In the genomic region with DNA sequence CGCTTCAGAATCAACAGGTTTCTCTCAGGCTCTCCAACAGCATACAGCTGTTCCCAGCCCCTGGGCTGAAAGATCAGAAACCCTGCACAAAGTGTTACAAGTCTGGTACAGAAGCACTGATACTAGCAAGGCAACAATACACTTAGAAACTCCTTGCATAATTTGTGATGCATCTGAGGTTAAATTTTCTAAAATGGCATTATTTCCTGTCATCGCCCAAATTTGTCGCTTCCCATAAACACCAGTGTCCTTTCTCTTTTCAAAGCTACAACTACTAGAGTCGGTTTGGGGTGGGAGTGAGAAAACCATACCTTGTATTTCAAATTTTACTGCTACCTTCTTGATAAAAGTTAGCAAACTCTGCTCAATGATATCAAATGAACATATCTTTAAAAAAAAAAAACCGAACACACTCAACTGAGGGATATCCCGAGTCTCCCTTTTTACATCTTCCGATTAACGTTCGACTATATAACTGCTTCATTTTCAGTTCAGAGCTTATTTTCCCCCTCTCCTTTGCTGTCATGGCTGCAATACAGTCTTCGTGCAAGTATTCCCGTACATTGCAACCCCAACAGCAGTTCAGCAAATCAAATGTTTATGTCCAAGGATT, we compare ENCODE assay signal across 8 mouse cellular contexts. TPM values are rescaled to one million over a fixed set of nuclear protein-coding genes. Genes with fewer than 3 reads are reported as not detected.
DNase-seq lines count a peak whose midpoint lies in the region; ATAC-seq lines count a peak whose summit lies in the region.

No protein-coding gene starts in this region.

- peaks cover 4% of the 10 kb centered on the region for H3K4me1 ChIP-seq in lung, embryonic 16.5 days (replicated peaks; ENCODE audit: control insufficient read depth, insufficient read depth, low read length)
- H3K4me1 ChIP-seq in embryonic facial prominence, embryonic 13.5 days = peaks cover 16% of the 10 kb centered on the region
- no peaks in the 10 kb centered on the region for H3K4me1 ChIP-seq in limb, embryonic 11.5 days (ENCODE audit: control insufficient read depth, insufficient read depth, low read length)
- H3K4me1 ChIP-seq in stomach, embryonic 15.5 days = peaks cover 7% of the 10 kb centered on the region; the same call in 1 of the 2 replicates

- H3K4me3 ChIP-seq in lung, embryonic 16.5 days (ENCODE audit: low read length) = peak overlapping the region; percentile 97
- peak overlapping the region; percentile 95 for H3K4me3 ChIP-seq in embryonic facial prominence, embryonic 13.5 days
- H3K4me3 ChIP-seq in limb, embryonic 11.5 days (ENCODE audit: low read depth, low read length) = peak overlapping the region; percentile 87
- peak overlapping the region; percentile 93 for H3K4me3 ChIP-seq in stomach, embryonic 15.5 days (replicated peaks)

- peak overlapping the region; percentile 67 for H3K4me2 ChIP-seq in lung, embryonic 16.5 days (ENCODE audit: low read depth, low read length)
- peak overlapping the region; percentile 82 for H3K4me2 ChIP-seq in embryonic facial prominence, embryonic 13.5 days
- H3K4me2 ChIP-seq in limb, embryonic 11.5 days (ENCODE audit: low read depth, severe bottlenecking) = peak overlapping the region; percentile 51
- H3K4me2 ChIP-seq in stomach, embryonic 15.5 days = peak overlapping the region; percentile 49

- H3K9ac ChIP-seq in lung, embryonic 16.5 days (ENCODE audit: low read length) = peak overlapping the region; percentile 99
- peak overlapping the region; percentile 98 for H3K9ac ChIP-seq in embryonic facial prominence, embryonic 13.5 days
- peak overlapping the region; percentile 99 for H3K9ac ChIP-seq in limb, embryonic 11.5 days (ENCODE audit: low read length)
- peak overlapping the region; percentile 99 for H3K9ac ChIP-seq in stomach, embryonic 15.5 days

- peaks cover 25% of the 10 kb centered on the region for H3K36me3 ChIP-seq in lung, embryonic 16.5 days (ENCODE audit: control insufficient read depth, insufficient read depth, low read length)
- H3K36me3 ChIP-seq in embryonic facial prominence, embryonic 13.5 days = peaks cover 40% of the 10 kb centered on the region
- peaks cover 12% of the 10 kb centered on the region; the same call in 1 of the 2 replicates for H3K36me3 ChIP-seq in limb, embryonic 11.5 days (ENCODE audit: control insufficient read depth, insufficient read depth, low read length)
- H3K36me3 ChIP-seq in stomach, embryonic 15.5 days = peaks cover 16% of the 10 kb centered on the region; the same call in 1 of the 2 replicates

- no peaks in the 10 kb centered on the region for H3K9me3 ChIP-seq in lung, embryonic 16.5 days (ENCODE audit: control insufficient read depth, low read length)
- no peaks in the 10 kb centered on the region for H3K9me3 ChIP-seq in embryonic facial prominence, embryonic 13.5 days
- no peaks in the 10 kb centered on the region for H3K9me3 ChIP-seq in limb, embryonic 11.5 days (ENCODE audit: control insufficient read depth, low read length)
- H3K9me3 ChIP-seq in stomach, embryonic 15.5 days = no peaks in the 10 kb centered on the region

- peak overlapping the region; percentile 100 for H3K27ac ChIP-seq in lung, embryonic 16.5 days (ENCODE audit: low read length)
- peak overlapping the region; percentile 100 for H3K27ac ChIP-seq in embryonic facial prominence, embryonic 13.5 days
- no peak overlapping the region for H3K27ac ChIP-seq in limb, embryonic 11.5 days (replicated peaks; ENCODE audit: low read depth, low read length)
- peak overlapping the region; percentile 100 for H3K27ac ChIP-seq in stomach, embryonic 15.5 days

- WGBS in lung, embryonic 16.5 days = 2% methylated on average over 11 of the region's 11 CpGs
- WGBS in embryonic facial prominence, embryonic 13.5 days = 5% methylated on average over 11 of the region's 11 CpGs
- WGBS in limb, embryonic 11.5 days = 6% methylated on average over 11 of the region's 11 CpGs
- 3% methylated on average over 11 of the region's 11 CpGs for WGBS in stomach, embryonic 15.5 days

- no peaks in the 10 kb centered on the region for H3K27me3 ChIP-seq in lung, embryonic 16.5 days (ENCODE audit: control insufficient read depth, insufficient read depth, low read depth, low read length)
- H3K27me3 ChIP-seq in embryonic facial prominence, embryonic 13.5 days = no peaks in the 10 kb centered on the region
- no peaks in the 10 kb centered on the region for H3K27me3 ChIP-seq in limb, embryonic 11.5 days (ENCODE audit: control insufficient read depth, insufficient read depth, low read length)
- H3K27me3 ChIP-seq in stomach, embryonic 15.5 days (replicated peaks) = no peaks in the 10 kb centered on the region

- no peak for DNase-seq in lung, postnatal 36 days
- no peak for DNase-seq in limb, embryonic 11.5 days (ENCODE audit: low spot score)
- no peak for DNase-seq in frontal cortex, postnatal 10 days (ENCODE audit: low spot score in 2 of 2)
- no peak for DNase-seq in spleen, postnatal 14 days (ENCODE audit: low spot score in 2 of 2)
- no peak for DNase-seq in frontal cortex, postnatal 36 days (ENCODE audit: low spot score in 2 of 2)

- ATAC-seq in lung, embryonic 16.5 days (ENCODE audit: low read depth) = no peak
- no peak for ATAC-seq in embryonic facial prominence, embryonic 13.5 days (ENCODE audit: insufficient number of reproducible peaks, insufficient read depth, low FRiP score, low TSS enrichment, low read depth)
- no peak for ATAC-seq in limb, embryonic 11.5 days (ENCODE audit: insufficient number of reproducible peaks, low FRiP score, low TSS enrichment, low read depth)
- no peak for ATAC-seq in stomach, embryonic 15.5 days (ENCODE audit: insufficient read depth, low FRiP score, low read depth)

RNA-seq across cellular contexts. Expression of a gene that starts 1.2 kb away (rescaled TPM):
- 889 and 930 TPM in 2 replicates for polyA plus RNA-seq in lung, embryonic 16.5 days (2015; fragmentation: Nextera tagmentation; extraction: Ambion mirVana)
- 1,193 and 1,231 TPM in 2 replicates for polyA plus RNA-seq in embryonic facial prominence, embryonic 13.5 days (2015; fragmentation: Nextera tagmentation; extraction: Ambion mirVana)
- polyA plus RNA-seq in limb, embryonic 11.5 days (2014; fragmentation: Nextera tagmentation; extraction: Ambion mirVana) = 1,466 and 1,467 TPM in 2 replicates
- 838 and 874 TPM in 2 replicates for polyA plus RNA-seq in stomach, embryonic 15.5 days (2015; fragmentation: Nextera tagmentation; extraction: Ambion mirVana)

RNA-seq across cellular contexts. Expression of a gene that starts 20.7 kb away (rescaled TPM):
- 460 and 462 TPM in 2 replicates for polyA plus RNA-seq in lung, embryonic 16.5 days (2015; fragmentation: Nextera tagmentation; extraction: Ambion mirVana)
- 566 and 584 TPM in 2 replicates for polyA plus RNA-seq in embryonic facial prominence, embryonic 13.5 days (2015; fragmentation: Nextera tagmentation; extraction: Ambion mirVana)
- 526 and 537 TPM in 2 replicates for polyA plus RNA-seq in limb, embryonic 11.5 days (2014; fragmentation: Nextera tagmentation; extraction: Ambion mirVana)
- 472 and 482 TPM in 2 replicates for polyA plus RNA-seq in stomach, embryonic 15.5 days (2015; fragmentation: Nextera tagmentation; extraction: Ambion mirVana)

RNA-seq across cellular contexts. Expression of a gene that starts 29.4 kb away (rescaled TPM):
- 158 and 165 TPM in 2 replicates for polyA plus RNA-seq in lung, embryonic 16.5 days (2015; fragmentation: Nextera tagmentation; extraction: Ambion mirVana)
- polyA plus RNA-seq in embryonic facial prominence, embryonic 13.5 days (2015; fragmentation: Nextera tagmentation; extraction: Ambion mirVana) = 180 and 186 TPM in 2 replicates
- polyA plus RNA-seq in limb, embryonic 11.5 days (2014; fragmentation: Nextera tagmentation; extraction: Ambion mirVana) = 213 and 220 TPM in 2 replicates
- 159 and 181 TPM in 2 replicates for polyA plus RNA-seq in stomach, embryonic 15.5 days (2015; fragmentation: Nextera tagmentation; extraction: Ambion mirVana)

RNA-seq across cellular contexts. Expression of a gene that starts 43.2 kb away (rescaled TPM):
- 71.0 and 74.7 TPM in 2 replicates for polyA plus RNA-seq in lung, embryonic 16.5 days (2015; fragmentation: Nextera tagmentation; extraction: Ambion mirVana)
- polyA plus RNA-seq in embryonic facial prominence, embryonic 13.5 days (2015; fragmentation: Nextera tagmentation; extraction: Ambion mirVana) = 77.2 and 85.3 TPM in 2 replicates
- polyA plus RNA-seq in limb, embryonic 11.5 days (2014; fragmentation: Nextera tagmentation; extraction: Ambion mirVana) = 58.2 and 60.9 TPM in 2 replicates
- 115 and 123 TPM in 2 replicates for polyA plus RNA-seq in stomach, embryonic 15.5 days (2015; fragmentation: Nextera tagmentation; extraction: Ambion mirVana)

RNA-seq across cellular contexts. Expression of a gene that starts 59.4 kb away (rescaled TPM):
- polyA plus RNA-seq in lung, embryonic 16.5 days (2015; fragmentation: Nextera tagmentation; extraction: Ambion mirVana) = 7.2 and 7.4 TPM in 2 replicates
- 11.6 and 11.9 TPM in 2 replicates for polyA plus RNA-seq in embryonic facial prominence, embryonic 13.5 days (2015; fragmentation: Nextera tagmentation; extraction: Ambion mirVana)
- polyA plus RNA-seq in limb, embryonic 11.5 days (2014; fragmentation: Nextera tagmentation; extraction: Ambion mirVana) = 7.7 and 8.8 TPM in 2 replicates
- polyA plus RNA-seq in stomach, embryonic 15.5 days (2015; fragmentation: Nextera tagmentation; extraction: Ambion mirVana) = 5.5 and 6.8 TPM in 2 replicates
